Mouse (Mus musculus): ENCODE data around the gene Auts2.

Auts2 gene

GRCm38 (mm10) chr5:131538311-131538915, 1004.7 kb downstream of the Auts2 start:
- peak; percentile 73 for DNase-seq

GRCm38 (mm10) chr5:131537831-131538310, 1005.3 kb downstream of the Auts2 start:
- DNase-seq, result peak; percentile 66

GRCm38 (mm10) chr5:131537155-131537830, 1005.9 kb downstream of the Auts2 start:
- DNase-seq, result peak; percentile 46

GRCm38 (mm10) chr5:131535752-131536151, 1007.4 kb downstream of the Auts2 start:
- no peak for DNase-seq

GRCm38 (mm10) chr5:131533815-131534214, 1009.3 kb downstream of the Auts2 start:
- DNase-seq, result peak; percentile 60

GRCm38 (mm10) chr5:131531744-131532552, 1011.2 kb downstream of the Auts2 start:
- DNase-seq, result no peak

GRCm38 (mm10) chr5:131530828-131531227, 1012.3 kb downstream of the Auts2 start:
- no peak for DNase-seq

- no peak for DNase-seq
Observed at GRCm38 (mm10) chr5:131526666-131527065, 1016.5 kb downstream of the Auts2 start.

- no peak for DNase-seq
Observed at GRCm38 (mm10) chr5:131524900-131525465, 1018.2 kb downstream of the Auts2 start.

GRCm38 (mm10) chr5:131519560-131519959, 1023.6 kb downstream of the Auts2 start:
- no peak for DNase-seq

- DNase-seq, result no peak
Observed at GRCm38 (mm10) chr5:131517677-131518076, 1025.5 kb downstream of the Auts2 start.

GRCm38 (mm10) chr5:131515707-131516407, 1027.3 kb downstream of the Auts2 start:
- no peak for DNase-seq

GRCm38 (mm10) chr5:131513753-131514152, 1029.4 kb downstream of the Auts2 start:
- DNase-seq, result no peak

GRCm38 (mm10) chr5:131512617-131513016, 1030.5 kb downstream of the Auts2 start:
- DNase-seq, result no peak

GRCm38 (mm10) chr5:131510659-131511058, 1032.5 kb downstream of the Auts2 start:
- no peak for DNase-seq

- DNase-seq, result no peak
Observed at GRCm38 (mm10) chr5:131509315-131509714, 1033.8 kb downstream of the Auts2 start.

- DNase-seq, result no peak
Observed at GRCm38 (mm10) chr5:131498865-131499264, 1044.3 kb downstream of the Auts2 start.

GRCm38 (mm10) chr5:131496517-131497216, 1046.5 kb downstream of the Auts2 start:
- no peak for DNase-seq

GRCm38 (mm10) chr5:131494564-131494963, 1048.6 kb downstream of the Auts2 start:
- no peak for DNase-seq

- DNase-seq, result no peak
Observed at GRCm38 (mm10) chr5:131492535-131492934, 1050.6 kb downstream of the Auts2 start.

GRCm38 (mm10) chr5:131491843-131492242, 1051.3 kb downstream of the Auts2 start:
- DNase-seq, result no peak

- no peak for DNase-seq
Observed at GRCm38 (mm10) chr5:131490811-131491210, 1052.3 kb downstream of the Auts2 start.
